Mouse (Mus musculus): Measurements from ENCODE around the gene Arid5b. TPM values are rescaled to one million over a fixed set of nuclear protein-coding genes. Genes with fewer than 3 reads are reported as not detected.

Arid5b gene
- polyA plus RNA-seq, 1 experiment from 2014 or later = 17.6 TPM

DNA sequence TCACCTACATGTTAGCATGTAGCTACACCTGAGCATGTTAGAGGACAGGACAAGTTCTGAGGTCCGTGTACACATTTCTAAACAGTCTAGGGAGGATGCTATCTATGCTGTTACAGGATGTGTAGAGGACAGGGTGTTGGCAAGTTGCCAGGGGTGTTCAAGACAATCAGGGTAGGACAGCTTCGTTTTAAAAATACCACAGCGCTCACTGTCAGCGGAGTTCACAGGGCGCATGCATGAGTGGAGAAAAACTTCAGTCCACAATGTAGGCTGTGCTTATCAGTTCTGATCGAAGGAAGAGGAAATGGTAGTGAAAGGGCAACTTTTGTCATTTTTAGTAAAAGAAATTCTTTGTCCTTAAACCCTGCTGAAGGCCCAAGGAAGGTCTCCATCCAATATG lies 159.3 kb downstream of the Arid5b start:
- Histone ChIP-seq H3K36me3 (ENCODE audit: control insufficient read depth, insufficient read depth, low read length) (no peaks in the 10 kb centered on the region), H3K4me3 (ENCODE audit: low read depth, low read length) (no peak overlapping the region), H3K4me2 (ENCODE audit: low read length) (no peak overlapping the region), H3K9ac (ENCODE audit: low read depth, low read length) (no peak overlapping the region), H3K27ac (ENCODE audit: low read length) (no peak overlapping the region), H3K27me3 (ENCODE audit: control insufficient read depth, insufficient read depth, low read depth, low read length) (no peaks in the 10 kb centered on the region), H3K4me1 (ENCODE audit: control insufficient read depth, insufficient read depth, low read length) (no peaks in the 10 kb centered on the region), H3K9me3 (replicated peaks; ENCODE audit: control insufficient read depth, low read length, poor library complexity, severe bottlenecking) (no peaks in the 10 kb centered on the region)
- no peak for ATAC-seq
- 85% methylated on average over 6 of the region's 6 CpGs for WGBS

DNA sequence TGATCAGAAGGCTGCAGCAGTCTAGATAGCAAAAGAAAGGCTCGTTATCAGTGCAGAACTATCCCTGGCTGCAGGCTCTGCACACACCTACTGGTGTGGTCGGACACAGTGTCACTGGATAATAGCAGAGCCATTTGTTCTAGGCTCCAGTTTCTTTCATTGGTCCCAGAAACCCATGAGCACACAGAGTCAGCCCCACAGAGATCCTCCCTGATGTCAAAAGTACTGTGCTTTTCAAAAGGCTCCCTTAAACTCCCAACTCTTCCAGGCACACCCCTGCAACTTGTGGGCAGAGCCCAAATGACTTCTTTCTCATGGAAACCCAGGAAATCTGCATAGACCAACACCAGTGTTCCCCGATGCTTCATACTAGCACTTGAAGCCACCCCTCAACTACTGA lies 163.6 kb downstream of the Arid5b start:
- 83% methylated on average over 3 of the region's 3 CpGs for WGBS
- no peaks in the 10 kb centered on the region for H3K36me3 ChIP-seq (ENCODE audit: control insufficient read depth, insufficient read depth, low read length)
- ATAC-seq = no peak

DNA sequence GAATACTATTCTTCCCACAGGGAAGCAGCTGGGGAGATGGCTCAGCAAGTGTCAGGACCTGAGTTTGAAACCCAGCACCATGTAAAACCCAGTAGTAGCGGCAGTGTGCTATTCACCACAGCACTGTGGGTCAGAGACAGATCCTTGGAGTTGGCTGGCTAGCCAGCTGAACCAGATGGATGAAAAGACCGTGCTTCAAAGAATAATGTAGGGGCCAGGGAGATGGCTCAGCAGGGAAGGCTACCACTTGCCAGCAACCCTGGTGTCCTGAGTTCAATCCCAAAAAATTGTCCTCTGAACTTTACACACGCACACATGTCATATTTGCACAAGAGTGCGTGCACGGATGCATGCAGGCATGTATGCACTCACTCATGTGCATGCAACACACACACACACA lies 164.9 kb downstream of the Arid5b start:
- H3K27ac ChIP-seq (ENCODE audit: low read length) = no peak overlapping the region
- 85% methylated on average over 5 of the region's 5 CpGs for WGBS
- H3K4me2 ChIP-seq (ENCODE audit: low read length) = no peak overlapping the region; the same call in 1 of the 2 replicates
- no peaks in the 10 kb centered on the region for H3K27me3 ChIP-seq (ENCODE audit: control insufficient read depth, insufficient read depth, low read depth, low read length)
- H3K4me3 ChIP-seq (ENCODE audit: low read depth, low read length) = no peak overlapping the region
- no peak overlapping the region for H3K9ac ChIP-seq (ENCODE audit: low read depth, low read length)
- no peak for ATAC-seq
- peaks cover 6% of the 10 kb centered on the region; the same call in 1 of the 2 replicates for H3K4me1 ChIP-seq (ENCODE audit: control insufficient read depth, insufficient read depth, low read length)
- H3K9me3 ChIP-seq (replicated peaks; ENCODE audit: control insufficient read depth, low read length, poor library complexity, severe bottlenecking) = no peaks in the 10 kb centered on the region
- H3K36me3 ChIP-seq (ENCODE audit: control insufficient read depth, insufficient read depth, low read length) = no peaks in the 10 kb centered on the region

More for the DNA sequence above, 163.6 kb downstream of the Arid5b start:
- peaks cover 6% of the 10 kb centered on the region; the same call in 1 of the 2 replicates for H3K4me1 ChIP-seq (ENCODE audit: control insufficient read depth, insufficient read depth, low read length)
- H3K9ac ChIP-seq (ENCODE audit: low read depth, low read length) = no peak overlapping the region
- H3K4me2 ChIP-seq (ENCODE audit: low read length) = no peak overlapping the region
- no peaks in the 10 kb centered on the region for H3K27me3 ChIP-seq (ENCODE audit: control insufficient read depth, insufficient read depth, low read depth, low read length)
- no peaks in the 10 kb centered on the region for H3K9me3 ChIP-seq (replicated peaks; ENCODE audit: control insufficient read depth, low read length, poor library complexity, severe bottlenecking)
- no peak overlapping the region for H3K27ac ChIP-seq (ENCODE audit: low read length)
- H3K4me3 ChIP-seq (ENCODE audit: low read depth, low read length) = no peak overlapping the region

DNA sequence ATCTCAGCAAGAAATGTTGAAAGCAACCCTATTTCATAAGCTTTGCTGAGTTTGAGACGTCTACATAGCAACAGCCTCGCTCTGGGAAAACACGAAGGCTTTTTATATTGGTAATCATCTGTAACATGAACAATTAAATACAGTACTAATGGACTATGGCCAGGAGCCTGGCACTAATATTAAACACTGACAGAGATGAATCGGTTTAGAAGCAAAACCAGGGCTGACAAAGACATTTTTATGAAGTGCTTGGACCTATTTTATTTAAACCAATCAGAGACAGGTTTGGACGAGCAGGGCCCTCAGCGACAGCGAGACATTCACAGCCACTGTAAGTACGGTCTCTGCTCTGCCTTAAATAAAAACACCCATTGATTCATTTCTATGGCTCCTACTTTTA lies 165.6 kb downstream of the Arid5b start:
- Histone ChIP-seq H3K4me3 (ENCODE audit: low read depth, low read length) (no peak overlapping the region), H3K27me3 (ENCODE audit: control insufficient read depth, insufficient read depth, low read depth, low read length) (no peaks in the 10 kb centered on the region), H3K9me3 (replicated peaks; ENCODE audit: control insufficient read depth, low read length, poor library complexity, severe bottlenecking) (no peaks in the 10 kb centered on the region), H3K27ac (ENCODE audit: low read length) (peak overlapping the region; percentile 57), H3K4me2 (ENCODE audit: low read length) (no peak overlapping the region), H3K9ac (ENCODE audit: low read depth, low read length) (no peak overlapping the region), H3K36me3 (ENCODE audit: control insufficient read depth, insufficient read depth, low read length) (no peaks in the 10 kb centered on the region), H3K4me1 (ENCODE audit: control insufficient read depth, insufficient read depth, low read length) (peaks cover 6% of the 10 kb centered on the region; the same call in 1 of the 2 replicates)
- WGBS = 55% methylated on average over 8 of the region's 8 CpGs
- no peak for ATAC-seq

DNA sequence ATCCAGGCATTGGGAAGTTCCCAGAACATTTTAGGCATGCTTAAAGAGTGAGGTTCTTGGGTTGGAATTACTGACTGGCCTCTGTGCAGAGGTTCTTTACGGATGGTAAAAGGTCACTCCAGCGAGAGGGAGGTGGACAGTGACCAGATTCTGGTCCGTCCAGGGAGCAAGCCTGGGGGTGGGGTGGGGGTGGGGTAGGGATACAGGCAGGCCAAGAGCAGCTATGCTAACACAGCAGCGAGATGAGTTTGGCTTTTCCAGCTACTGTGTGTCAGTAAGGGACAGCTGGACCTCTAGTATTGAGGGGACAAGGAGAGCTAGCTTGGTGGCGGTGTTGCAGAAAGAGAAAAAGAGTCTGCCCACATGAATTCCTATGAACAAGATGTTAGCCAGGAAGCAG lies 167.9 kb downstream of the Arid5b start:
- Histone ChIP-seq H3K9ac (ENCODE audit: low read depth, low read length) (no peak overlapping the region), H3K4me2 (ENCODE audit: low read length) (no peak overlapping the region), H3K27ac (ENCODE audit: low read length) (no peak overlapping the region), H3K27me3 (ENCODE audit: control insufficient read depth, insufficient read depth, low read depth, low read length) (no peaks in the 10 kb centered on the region), H3K4me3 (ENCODE audit: low read depth, low read length) (no peak overlapping the region), H3K36me3 (ENCODE audit: control insufficient read depth, insufficient read depth, low read length) (no peaks in the 10 kb centered on the region), H3K9me3 (replicated peaks; ENCODE audit: control insufficient read depth, low read length, poor library complexity, severe bottlenecking) (no peaks in the 10 kb centered on the region), H3K4me1 (ENCODE audit: control insufficient read depth, insufficient read depth, low read length) (peaks cover 20% of the 10 kb centered on the region)
- ATAC-seq = no peak
- 76% methylated on average over 5 of the region's 5 CpGs for WGBS

DNA sequence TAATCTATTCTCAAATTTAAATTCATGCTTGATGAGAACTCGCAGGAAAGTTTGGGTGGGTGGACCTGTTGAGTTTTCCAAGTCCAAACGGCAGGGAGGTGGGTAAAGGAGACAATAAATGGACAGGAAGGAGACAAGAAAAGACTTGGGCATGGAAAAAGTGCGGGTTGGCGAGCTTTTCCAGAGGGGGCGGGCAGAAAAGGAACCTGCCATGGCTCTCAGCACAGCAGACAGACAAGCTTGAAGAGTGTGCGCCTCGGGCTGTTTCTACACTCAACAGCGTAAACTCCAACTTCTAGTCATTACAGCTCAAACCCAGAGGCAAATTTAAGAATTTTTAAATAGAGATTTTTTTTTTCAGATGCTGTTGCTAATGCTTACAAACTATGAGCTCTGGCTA lies 168.4 kb downstream of the Arid5b start:
- Histone ChIP-seq H3K27ac (ENCODE audit: low read length) (no peak overlapping the region), H3K36me3 (ENCODE audit: control insufficient read depth, insufficient read depth, low read length) (no peaks in the 10 kb centered on the region), H3K9me3 (replicated peaks; ENCODE audit: control insufficient read depth, low read length, poor library complexity, severe bottlenecking) (no peaks in the 10 kb centered on the region), H3K4me1 (ENCODE audit: control insufficient read depth, insufficient read depth, low read length) (peaks cover 23% of the 10 kb centered on the region), H3K4me3 (ENCODE audit: low read depth, low read length) (no peak overlapping the region), H3K27me3 (ENCODE audit: control insufficient read depth, insufficient read depth, low read depth, low read length) (no peaks in the 10 kb centered on the region), H3K4me2 (ENCODE audit: low read length) (no peak overlapping the region), H3K9ac (ENCODE audit: low read depth, low read length) (no peak overlapping the region)
- WGBS = 58% methylated on average over 8 of the region's 8 CpGs
- ATAC-seq = no peak

DNA sequence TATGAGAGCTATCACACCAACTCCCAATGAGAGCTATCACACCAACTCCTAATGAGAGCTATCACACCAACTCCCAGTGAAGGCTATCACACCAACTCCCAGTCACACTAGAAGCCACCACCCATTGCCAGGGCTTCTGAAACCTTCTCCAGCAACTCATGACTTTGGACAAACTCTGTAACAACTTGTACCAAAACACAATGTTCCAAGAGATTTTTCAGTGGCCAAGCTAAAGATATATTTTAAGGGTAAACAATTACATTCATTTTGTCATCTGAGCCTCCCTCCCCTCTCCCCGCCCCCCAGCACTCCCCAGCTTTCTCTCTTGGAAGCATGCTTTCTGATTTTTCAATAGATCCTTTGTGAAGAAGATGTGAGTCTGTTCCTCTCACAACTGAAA lies 168.9 kb downstream of the Arid5b start:
- H3K9me3 ChIP-seq (replicated peaks; ENCODE audit: control insufficient read depth, low read length, poor library complexity, severe bottlenecking) = no peaks in the 10 kb centered on the region
- no peaks in the 10 kb centered on the region for H3K36me3 ChIP-seq (ENCODE audit: control insufficient read depth, insufficient read depth, low read length)
- peaks cover 26% of the 10 kb centered on the region for H3K4me1 ChIP-seq (ENCODE audit: control insufficient read depth, insufficient read depth, low read length)
- no peak overlapping the region for H3K4me3 ChIP-seq (ENCODE audit: low read depth, low read length)
- H3K27ac ChIP-seq (ENCODE audit: low read length) = no peak overlapping the region
- H3K27me3 ChIP-seq (ENCODE audit: control insufficient read depth, insufficient read depth, low read depth, low read length) = no peaks in the 10 kb centered on the region
- ATAC-seq = no peak
- H3K4me2 ChIP-seq (ENCODE audit: low read length) = no peak overlapping the region
- WGBS = 76% methylated on average over 1 of the region's 1 CpGs
- no peak overlapping the region for H3K9ac ChIP-seq (ENCODE audit: low read depth, low read length)

DNA sequence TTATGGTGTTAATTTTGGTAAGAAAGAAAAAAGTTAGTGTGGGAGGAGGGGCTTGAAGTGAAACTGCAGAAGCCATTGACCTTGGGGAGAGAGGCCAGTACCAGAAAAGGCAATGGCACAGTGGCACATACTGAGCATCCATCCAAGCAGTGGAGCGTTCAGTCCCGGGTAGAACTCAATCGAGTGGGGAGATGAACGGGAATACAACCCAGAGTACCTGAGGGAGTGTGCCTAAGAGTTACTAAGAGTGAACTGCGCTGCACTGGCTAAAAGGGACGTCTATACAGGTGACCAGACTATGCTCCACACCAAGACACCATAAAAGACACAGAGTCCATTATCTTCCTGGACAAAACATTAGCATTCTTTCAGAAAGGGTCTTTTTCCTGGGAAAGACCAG lies 170.8 kb downstream of the Arid5b start:
- Histone ChIP-seq H3K4me2 (ENCODE audit: low read length) (no peak overlapping the region), H3K9me3 (replicated peaks; ENCODE audit: control insufficient read depth, low read length, poor library complexity, severe bottlenecking) (no peaks in the 10 kb centered on the region), H3K9ac (ENCODE audit: low read depth, low read length) (no peak overlapping the region), H3K27ac (ENCODE audit: low read length) (peak overlapping the region; percentile 68; the same call in 1 of the 2 replicates), H3K27me3 (ENCODE audit: control insufficient read depth, insufficient read depth, low read depth, low read length) (no peaks in the 10 kb centered on the region), H3K36me3 (ENCODE audit: control insufficient read depth, insufficient read depth, low read length) (no peaks in the 10 kb centered on the region), H3K4me3 (ENCODE audit: low read depth, low read length) (no peak overlapping the region), H3K4me1 (ENCODE audit: control insufficient read depth, insufficient read depth, low read length) (peaks cover 32% of the 10 kb centered on the region)
- WGBS = 88% methylated on average over 6 of the region's 6 CpGs
- ATAC-seq = no peak

DNA sequence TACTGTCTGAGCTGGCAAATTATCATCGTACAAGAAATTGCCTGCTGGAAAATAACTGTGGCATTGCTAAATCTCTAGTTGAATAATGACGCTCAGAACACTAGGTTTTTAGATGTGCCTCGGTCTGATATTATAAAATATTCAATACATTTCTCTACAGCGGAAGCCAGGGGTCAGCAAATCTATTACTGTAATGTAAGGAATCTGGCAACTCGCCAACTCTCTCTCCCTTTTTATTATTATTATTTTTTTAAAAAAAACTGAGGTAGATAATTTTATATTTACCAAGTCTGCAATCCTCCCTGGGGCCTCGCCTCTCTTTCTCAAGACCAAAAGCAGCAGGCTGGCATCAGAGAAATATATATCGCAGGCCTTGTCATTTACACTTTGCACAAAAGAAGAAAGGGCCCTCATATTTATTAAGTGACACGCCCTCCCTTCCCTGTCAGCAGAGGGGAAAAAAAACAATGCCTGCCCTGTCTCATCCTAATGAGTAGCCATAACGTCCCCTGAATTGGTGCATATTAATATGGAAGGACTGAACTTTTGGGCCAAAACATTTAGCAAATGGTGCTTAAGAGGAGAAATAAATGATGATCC lies 172.1 kb downstream of the Arid5b start:
- no peaks in the 10 kb centered on the region for H3K9me3 ChIP-seq (replicated peaks; ENCODE audit: control insufficient read depth, low read length, poor library complexity, severe bottlenecking)
- H3K4me1 ChIP-seq (ENCODE audit: control insufficient read depth, insufficient read depth, low read length) = peaks cover 32% of the 10 kb centered on the region
- 22% methylated on average over 9 of the region's 9 CpGs for WGBS
- H3K27ac ChIP-seq (ENCODE audit: low read length) = peak overlapping the region; percentile 68
- no peak overlapping the region for H3K9ac ChIP-seq (ENCODE audit: low read depth, low read length)
- no peaks in the 10 kb centered on the region for H3K27me3 ChIP-seq (ENCODE audit: control insufficient read depth, insufficient read depth, low read depth, low read length)
- H3K36me3 ChIP-seq (ENCODE audit: control insufficient read depth, insufficient read depth, low read length) = no peaks in the 10 kb centered on the region
- H3K4me3 ChIP-seq (ENCODE audit: low read depth, low read length) = no peak overlapping the region
- no peak overlapping the region for H3K4me2 ChIP-seq (ENCODE audit: low read length)
- no peak for ATAC-seq
